Mouse (Mus musculus) MEL (cell line): ENCODE measurements around the gene Zfp507. TPM values are rescaled to one million over a fixed set of nuclear protein-coding genes. Genes with fewer than 3 reads are reported as not detected.

ENCODE experiments used
- DNase-seq: peaks from one replicate; pipeline ENCODE4 v3.0.0; 2011; ENCODE audit warnings: low read depth, low spot score
- H3K27ac ChIP-seq: 2 replicates; pipeline ENCODE4 v1.5.1; 2012; ENCODE audit warnings: low read depth, mild to moderate bottlenecking, control low read depth, low read length, moderate library complexity; ENCODE audit not compliant: control insufficient read depth
- H3K27me3 ChIP-seq, 2 experiments: fragments of 150-350 bp in 1 of 2; sonication (generic) in 1 of 2; 2 replicates each; pipeline ENCODE4 v1.6.1; 2012; ENCODE audit warnings: low read length in 2 of 2, mild to moderate bottlenecking in 2 of 2, improper control_type of control experiment in 1 of 2, moderate library complexity in 1 of 2; ENCODE audit not compliant: insufficient read depth in 2 of 2, control insufficient read depth in 1 of 2
- H3K36me3 ChIP-seq, 2 experiments: 2 replicates each; pipeline ENCODE4 v1.6.1; 2012 to 2014; ENCODE audit warnings: low read length in 2 of 2, improper control_type of control experiment in 1 of 2, inconsistent platforms in 1 of 2, mild to moderate bottlenecking in 1 of 2; ENCODE audit not compliant: insufficient read depth in 2 of 2, control insufficient read depth in 1 of 2
- H3K4me1 ChIP-seq, 2 experiments: fragments of 150-350 bp in 1 of 2; sonication (generic) in 1 of 2; 2 replicates each; pipeline ENCODE4 v1.6.1; 2012; ENCODE audit warnings: low read length in 2 of 2, improper control_type of control experiment in 1 of 2, mild to moderate bottlenecking in 1 of 2; ENCODE audit not compliant: insufficient read depth in 2 of 2, control insufficient read depth in 1 of 2
- H3K4me3 ChIP-seq, 2 experiments: fragments of 150-350 bp in 1 of 2; sonication (generic) in 1 of 2; 2 replicates each; pipeline ENCODE4 v1.5.1; 2012; ENCODE audit warnings: low read depth in 2 of 2, low read length in 2 of 2, mild to moderate bottlenecking in 2 of 2, moderate library complexity in 2 of 2, control low read depth in 1 of 2, improper control_type of control experiment in 1 of 2; ENCODE audit not compliant: control insufficient read depth in 1 of 2, insufficient read depth in 1 of 2
- H3K79me2 ChIP-seq: 2 replicates; pipeline ENCODE4 v1.6.1; 2012; ENCODE audit warnings: mild to moderate bottlenecking, low read length, moderate library complexity; ENCODE audit not compliant: control insufficient read depth, poor library complexity, insufficient read depth
- H3K9ac ChIP-seq: 2 replicates; pipeline ENCODE4 v1.6.1; 2012; ENCODE audit warnings: low read depth, mild to moderate bottlenecking, control low read depth, low read length, moderate library complexity; ENCODE audit not compliant: control insufficient read depth, poor library complexity, severe bottlenecking
- H3K9me3 ChIP-seq: fragments of 150-350 bp; sonication (generic); replicated peaks from 2 replicates; pipeline ENCODE4 v1.6.1; 2012; ENCODE audit warnings: mild to moderate bottlenecking, low read length, improper control_type of control experiment, moderate library complexity; ENCODE audit not compliant: insufficient read depth
- BHLHE40 ChIP-seq: IDR thresholded peaks from 2 replicates; pipeline ENCODE4 v1.6.1; 2012; ENCODE audit warnings: low read depth, mild to moderate bottlenecking, inconsistent platforms, low read length, improper control_type of control experiment, borderline replicate concordance
- CTCF ChIP-seq, 3 experiments: IDR thresholded peaks in 2 of 3; conservative IDR thresholded peaks in 1 of 3; 2 replicates each; pipeline ENCODE4 v1.5.1; 2011 to 2012; ENCODE audit warnings: low read length in 3 of 3, low read depth in 2 of 3, mild to moderate bottlenecking in 2 of 3, improper control_type of control experiment in 1 of 3, inconsistent platforms in 1 of 3, mixed read lengths in 1 of 3, moderate library complexity in 1 of 3; ENCODE audit not compliant: control insufficient read depth in 1 of 3, insufficient read depth in 1 of 3, poor library complexity in 1 of 3, severe bottlenecking in 1 of 3
- E2F4 ChIP-seq: IDR thresholded peaks from 2 replicates; pipeline ENCODE4 v1.6.1; 2011; ENCODE audit warnings: low read depth, low read length, improper control_type of control experiment, borderline replicate concordance
- EP300 ChIP-seq, 2 experiments: IDR thresholded peaks; 2 replicates each; pipeline ENCODE4 v1.6.1; 2011; ENCODE audit warnings: improper control_type of control experiment in 2 of 2, low read length in 2 of 2, low read depth in 1 of 2, mild to moderate bottlenecking in 1 of 2
- GATA1 ChIP-seq: IDR thresholded peaks from 2 replicates; pipeline ENCODE4 v1.6.1; 2011; ENCODE audit warnings: low read depth, low read length, improper control_type of control experiment
- HCFC1 ChIP-seq: IDR thresholded peaks from 2 replicates; pipeline ENCODE4 v1.6.1; 2012; ENCODE audit warnings: low read depth, mild to moderate bottlenecking, inconsistent platforms, low read length, improper control_type of control experiment, moderate library complexity
- JUND ChIP-seq: IDR thresholded peaks from 2 replicates; pipeline ENCODE4 v1.6.1; 2011; ENCODE audit warnings: low read depth, mild to moderate bottlenecking, improper control_type of control experiment, low read length
- MAX ChIP-seq: IDR thresholded peaks from 2 replicates; pipeline ENCODE4 v1.6.1; 2011; ENCODE audit warnings: low read length, improper control_type of control experiment
- MAZ ChIP-seq: IDR thresholded peaks from 2 replicates; pipeline ENCODE4 v1.6.1; 2012; ENCODE audit warnings: low read depth, mild to moderate bottlenecking, inconsistent platforms, low read length, improper control_type of control experiment
- MEF2A ChIP-seq: IDR thresholded peaks from 2 replicates; pipeline ENCODE4 v1.6.1; 2014; ENCODE audit warnings: low read depth, mild to moderate bottlenecking, inconsistent platforms, low read length, improper control_type of control experiment; ENCODE audit not compliant: poor library complexity, insufficient replicate concordance, severe bottlenecking; ENCODE audit errors: extremely low read depth
- MYB ChIP-seq: IDR thresholded peaks from 2 replicates; pipeline ENCODE4 v1.6.1; 2011; ENCODE audit warnings: mild to moderate bottlenecking, low read depth, low read length, improper control_type of control experiment
- MYC ChIP-seq: IDR thresholded peaks from 2 replicates; pipeline ENCODE4 v1.6.1; 2011; ENCODE audit warnings: low read depth, mild to moderate bottlenecking, low read length, improper control_type of control experiment, moderate library complexity
- NELFE ChIP-seq: IDR thresholded peaks from 2 replicates; pipeline ENCODE4 v1.6.1; 2011; ENCODE audit warnings: low read depth, low read length, improper control_type of control experiment
- POLR2A ChIP-seq, 2 experiments: IDR thresholded peaks; 2 replicates each; pipeline ENCODE4 v1.6.1; 2011 to 2012; ENCODE audit warnings: low read length in 2 of 2, mild to moderate bottlenecking in 2 of 2, control low read depth in 1 of 2, improper control_type of control experiment in 1 of 2, low read depth in 1 of 2, moderate library complexity in 1 of 2; ENCODE audit not compliant: control insufficient read depth in 1 of 2, insufficient read depth in 1 of 2, poor library complexity in 1 of 2
- RAD21 ChIP-seq: IDR thresholded peaks from 2 replicates; pipeline ENCODE4 v1.6.1; 2011; ENCODE audit warnings: mild to moderate bottlenecking, low read depth, low read length, improper control_type of control experiment
- SIN3A ChIP-seq: IDR thresholded peaks from 2 replicates; pipeline ENCODE4 v1.6.1; 2012; ENCODE audit warnings: low read length, improper control_type of control experiment, inconsistent platforms
- SMC3 ChIP-seq: IDR thresholded peaks from 2 replicates; pipeline ENCODE4 v1.6.1; 2011; ENCODE audit warnings: low read depth, low read length, improper control_type of control experiment
- TAL1 ChIP-seq: IDR thresholded peaks from 2 replicates; pipeline ENCODE4 v1.6.1; 2012; ENCODE audit warnings: mild to moderate bottlenecking, inconsistent platforms, low read length, moderate library complexity, mixed read lengths
- TBP ChIP-seq: IDR thresholded peaks from 2 replicates; pipeline ENCODE4 v1.8.0; 2011; ENCODE audit warnings: low read depth, low read length, improper control_type of control experiment
- TCF12 ChIP-seq: IDR thresholded peaks from 2 replicates; pipeline ENCODE4 v1.6.1; 2014; ENCODE audit warnings: low read depth, mild to moderate bottlenecking, inconsistent platforms, low read length, improper control_type of control experiment, moderate library complexity
- USF1 ChIP-seq: IDR thresholded peaks from 2 replicates; pipeline ENCODE4 v1.6.1; 2014; ENCODE audit warnings: low read depth, mild to moderate bottlenecking, inconsistent platforms, low read length, improper control_type of control experiment, moderate library complexity
- ZC3H11A ChIP-seq: IDR thresholded peaks from 2 replicates; pipeline ENCODE4 v1.6.1; 2012; ENCODE audit warnings: low read depth, mild to moderate bottlenecking, inconsistent platforms, low read length, improper control_type of control experiment
- ZMIZ1 ChIP-seq: IDR thresholded peaks from 2 replicates; pipeline ENCODE4 v1.6.1; 2012; ENCODE audit warnings: low read depth, mild to moderate bottlenecking, inconsistent platforms, low read length, improper control_type of control experiment, moderate library complexity
- polyA plus RNA-seq, 2 experiments: library from polyadenylated mRNA; stranded (reverse) in 1 of 2; unstranded in 1 of 2; fragments of >175 nt in 1 of 2; fragments of >200 nt in 1 of 2; gene quantifications; 2 replicates each; pipeline versions ENCODE4 v1.2.1 to v1.2.4; 2012; ENCODE audit warnings: low replicate concordance in 2 of 2, low read depth in 1 of 2; ENCODE audit not compliant: insufficient read length in 2 of 2, insufficient read depth in 1 of 2, missing spikeins in 1 of 2
- total RNA-seq: library from RNA; depleted of rRNA; stranded (reverse); fragments of 300-350 nt; gene quantifications from 2 replicates; pipeline ENCODE4 v1.2.3, GENCODE M21; 2012

The Zfp507 gene
- total and polyA plus RNA-seq, 3 experiments: 16.4 to 67.2 (median 17.7) TPM

GRCm38 (mm10) chr7:35821357-35821756, 18.6 kb upstream of the Zfp507 start:
- Histone ChIP-seq H3K9ac (no peak overlapping the region), H3K9me3 (no peaks in the 10 kb centered on the region), H3K27ac (no peak overlapping the region), H3K4me1 (no peaks in the 10 kb centered on the region), H3K4me3 (no peak overlapping the region), H3K36me3 (no peaks in the 10 kb centered on the region), H3K79me2 (no peaks in the 10 kb centered on the region), H3K27me3 (no peaks in the 10 kb centered on the region)
- TF ChIP-seq POLR2A (IDR thresholded peaks at IDR 0.05; ENCODE audit: control insufficient read depth in 1 of 2, insufficient read depth in 1 of 2, low read depth in 1 of 2, low read length in 2 of 2, poor library complexity in 1 of 2): no peak
- TF ChIP-seq TAL1: no peak
- TF ChIP-seq MYB: no peak
- TF ChIP-seq BHLHE40: no peak
- no peak for TF ChIP-seq ZMIZ1
- no peak for TF ChIP-seq MAZ
- no peak for TF ChIP-seq JUND
- DNase-seq: no peak

GRCm38 (mm10) chr7:35819486-35819885, 16.7 kb upstream of the Zfp507 start:
- Histone ChIP-seq H3K9ac (no peak overlapping the region), H3K79me2 (no peaks in the 10 kb centered on the region), H3K4me3 (no peak overlapping the region), H3K27me3 (no peaks in the 10 kb centered on the region), H3K27ac (no peak overlapping the region), H3K9me3 (no peaks in the 10 kb centered on the region), H3K36me3 (no peaks in the 10 kb centered on the region), H3K4me1 (no peaks in the 10 kb centered on the region)
- no peak for DNase-seq
- no peak for TF ChIP-seq TBP
- TF ChIP-seq HCFC1: no peak
- no peak for TF ChIP-seq RAD21
- no peak for TF ChIP-seq SMC3
- TF ChIP-seq CTCF (IDR thresholded peaks at IDR 0.05 in 2 of 3, conservative IDR thresholded peaks at IDR 0.05 in 1 of 3; ENCODE audit: control insufficient read depth in 1 of 3, insufficient read depth in 1 of 3, low read depth in 2 of 3, low read length in 3 of 3, poor library complexity in 1 of 3, severe bottlenecking in 1 of 3): no peak
- TF ChIP-seq JUND: no peak
- no peak for TF ChIP-seq SIN3A
- no peak for TF ChIP-seq MEF2A
- no peak for TF ChIP-seq MAZ

- Histone ChIP-seq H3K9me3 (no peaks in the 10 kb centered on the region), H3K4me1 (no peaks in the 10 kb centered on the region), H3K27me3 (no peaks in the 10 kb centered on the region), H3K4me3 (no peak overlapping the region), H3K79me2 (no peaks in the 10 kb centered on the region), H3K27ac (no peak overlapping the region), H3K9ac (no peak overlapping the region), H3K36me3 (no peaks in the 10 kb centered on the region)
- no peak for TF ChIP-seq TCF12
- no peak for TF ChIP-seq BHLHE40
- TF ChIP-seq NELFE: no peak
- TF ChIP-seq ZC3H11A: no peak
- TF ChIP-seq MAZ: no peak
- no peak for TF ChIP-seq TBP
- no peak for TF ChIP-seq USF1
- no peak for TF ChIP-seq MYB
- TF ChIP-seq MYC: no peak
- no peak for TF ChIP-seq EP300 (IDR thresholded peaks at IDR 0.05; ENCODE audit: low read depth in 1 of 2, low read length in 2 of 2)
- no peak for TF ChIP-seq E2F4
- no peak for TF ChIP-seq GATA1
- TF ChIP-seq MAX: no peak
- no peak for DNase-seq
These were observed 12.2 kb upstream of the Zfp507 start for GRCm38 (mm10) chr7:35814759-35815551.
